Mouse (Mus musculus) MEL (cell line): ENCODE data around the gene Ell. TPM values are rescaled to one million over a fixed set of nuclear protein-coding genes. Genes with fewer than 3 reads are reported as not detected.
A peak's percentile ranks its signal among the peaks of the same experiment; 100 is the strongest.

ENCODE experiments used
- DNase-seq: peaks from one replicate; pipeline ENCODE4 v3.0.0; 2011; ENCODE audit warnings: low read depth, low spot score
- H3K27ac ChIP-seq: 2 replicates; pipeline ENCODE4 v1.5.1; 2012; ENCODE audit warnings: low read depth, mild to moderate bottlenecking, control low read depth, low read length, moderate library complexity; ENCODE audit not compliant: control insufficient read depth
- H3K27me3 ChIP-seq, 2 experiments: fragments of 150-350 bp in 1 of 2; sonication (generic) in 1 of 2; 2 replicates each; pipeline ENCODE4 v1.6.1; 2012; ENCODE audit warnings: low read length in 2 of 2, mild to moderate bottlenecking in 2 of 2, improper control_type of control experiment in 1 of 2, moderate library complexity in 1 of 2; ENCODE audit not compliant: insufficient read depth in 2 of 2, control insufficient read depth in 1 of 2
- H3K36me3 ChIP-seq, 2 experiments: 2 replicates each; pipeline ENCODE4 v1.6.1; 2012 to 2014; ENCODE audit warnings: low read length in 2 of 2, improper control_type of control experiment in 1 of 2, inconsistent platforms in 1 of 2, mild to moderate bottlenecking in 1 of 2; ENCODE audit not compliant: insufficient read depth in 2 of 2, control insufficient read depth in 1 of 2
- H3K4me1 ChIP-seq, 2 experiments: fragments of 150-350 bp in 1 of 2; sonication (generic) in 1 of 2; 2 replicates each; pipeline ENCODE4 v1.6.1; 2012; ENCODE audit warnings: low read length in 2 of 2, improper control_type of control experiment in 1 of 2, mild to moderate bottlenecking in 1 of 2; ENCODE audit not compliant: insufficient read depth in 2 of 2, control insufficient read depth in 1 of 2
- H3K4me3 ChIP-seq, 2 experiments: fragments of 150-350 bp in 1 of 2; sonication (generic) in 1 of 2; 2 replicates each; pipeline ENCODE4 v1.5.1; 2012; ENCODE audit warnings: low read depth in 2 of 2, low read length in 2 of 2, mild to moderate bottlenecking in 2 of 2, moderate library complexity in 2 of 2, control low read depth in 1 of 2, improper control_type of control experiment in 1 of 2; ENCODE audit not compliant: control insufficient read depth in 1 of 2, insufficient read depth in 1 of 2
- H3K79me2 ChIP-seq: 2 replicates; pipeline ENCODE4 v1.6.1; 2012; ENCODE audit warnings: mild to moderate bottlenecking, low read length, moderate library complexity; ENCODE audit not compliant: control insufficient read depth, poor library complexity, insufficient read depth
- H3K9ac ChIP-seq: 2 replicates; pipeline ENCODE4 v1.6.1; 2012; ENCODE audit warnings: low read depth, mild to moderate bottlenecking, control low read depth, low read length, moderate library complexity; ENCODE audit not compliant: control insufficient read depth, poor library complexity, severe bottlenecking
- H3K9me3 ChIP-seq: fragments of 150-350 bp; sonication (generic); replicated peaks from 2 replicates; pipeline ENCODE4 v1.6.1; 2012; ENCODE audit warnings: mild to moderate bottlenecking, low read length, improper control_type of control experiment, moderate library complexity; ENCODE audit not compliant: insufficient read depth
- CHD2 ChIP-seq: IDR thresholded peaks from 2 replicates; pipeline ENCODE4 v1.6.1; 2011; ENCODE audit warnings: low read length, improper control_type of control experiment
- CTCF ChIP-seq, 3 experiments: IDR thresholded peaks in 2 of 3; conservative IDR thresholded peaks in 1 of 3; 2 replicates each; pipeline ENCODE4 v1.5.1; 2011 to 2012; ENCODE audit warnings: low read length in 3 of 3, low read depth in 2 of 3, mild to moderate bottlenecking in 2 of 3, improper control_type of control experiment in 1 of 3, inconsistent platforms in 1 of 3, mixed read lengths in 1 of 3, moderate library complexity in 1 of 3; ENCODE audit not compliant: control insufficient read depth in 1 of 3, insufficient read depth in 1 of 3, poor library complexity in 1 of 3, severe bottlenecking in 1 of 3
- EP300 ChIP-seq, 2 experiments: IDR thresholded peaks; 2 replicates each; pipeline ENCODE4 v1.6.1; 2011; ENCODE audit warnings: improper control_type of control experiment in 2 of 2, low read length in 2 of 2, low read depth in 1 of 2, mild to moderate bottlenecking in 1 of 2
- ETS1 ChIP-seq: IDR thresholded peaks from 2 replicates; pipeline ENCODE4 v1.6.1; 2012; ENCODE audit warnings: low read depth, mild to moderate bottlenecking, inconsistent platforms, low read length, improper control_type of control experiment, moderate library complexity
- GATA1 ChIP-seq: IDR thresholded peaks from 2 replicates; pipeline ENCODE4 v1.6.1; 2011; ENCODE audit warnings: low read depth, low read length, improper control_type of control experiment
- HCFC1 ChIP-seq: IDR thresholded peaks from 2 replicates; pipeline ENCODE4 v1.6.1; 2012; ENCODE audit warnings: low read depth, mild to moderate bottlenecking, inconsistent platforms, low read length, improper control_type of control experiment, moderate library complexity
- JUND ChIP-seq: IDR thresholded peaks from 2 replicates; pipeline ENCODE4 v1.6.1; 2011; ENCODE audit warnings: low read depth, mild to moderate bottlenecking, improper control_type of control experiment, low read length
- KAT2A ChIP-seq: conservative IDR thresholded peaks from 2 replicates; pipeline ENCODE4 v1.6.1; 2012; ENCODE audit warnings: low read depth, low read length, improper control_type of control experiment, inconsistent platforms
- MAZ ChIP-seq: IDR thresholded peaks from 2 replicates; pipeline ENCODE4 v1.6.1; 2012; ENCODE audit warnings: low read depth, mild to moderate bottlenecking, inconsistent platforms, low read length, improper control_type of control experiment
- MEF2A ChIP-seq: IDR thresholded peaks from 2 replicates; pipeline ENCODE4 v1.6.1; 2014; ENCODE audit warnings: low read depth, mild to moderate bottlenecking, inconsistent platforms, low read length, improper control_type of control experiment; ENCODE audit not compliant: poor library complexity, insufficient replicate concordance, severe bottlenecking; ENCODE audit errors: extremely low read depth
- MYB ChIP-seq: IDR thresholded peaks from 2 replicates; pipeline ENCODE4 v1.6.1; 2011; ENCODE audit warnings: mild to moderate bottlenecking, low read depth, low read length, improper control_type of control experiment
- MYC ChIP-seq: IDR thresholded peaks from 2 replicates; pipeline ENCODE4 v1.6.1; 2011; ENCODE audit warnings: low read depth, mild to moderate bottlenecking, low read length, improper control_type of control experiment, moderate library complexity
- NELFE ChIP-seq: IDR thresholded peaks from 2 replicates; pipeline ENCODE4 v1.6.1; 2011; ENCODE audit warnings: low read depth, low read length, improper control_type of control experiment
- POLR2A ChIP-seq, 2 experiments: IDR thresholded peaks; 2 replicates each; pipeline ENCODE4 v1.6.1; 2011 to 2012; ENCODE audit warnings: low read length in 2 of 2, mild to moderate bottlenecking in 2 of 2, control low read depth in 1 of 2, improper control_type of control experiment in 1 of 2, low read depth in 1 of 2, moderate library complexity in 1 of 2; ENCODE audit not compliant: control insufficient read depth in 1 of 2, insufficient read depth in 1 of 2, poor library complexity in 1 of 2
- POLR2AphosphoS2 ChIP-seq: IDR thresholded peaks from 2 replicates; pipeline ENCODE4 v1.6.1; 2011; ENCODE audit warnings: low read length, improper control_type of control experiment
- RAD21 ChIP-seq: IDR thresholded peaks from 2 replicates; pipeline ENCODE4 v1.6.1; 2011; ENCODE audit warnings: mild to moderate bottlenecking, low read depth, low read length, improper control_type of control experiment
- SIN3A ChIP-seq: IDR thresholded peaks from 2 replicates; pipeline ENCODE4 v1.6.1; 2012; ENCODE audit warnings: low read length, improper control_type of control experiment, inconsistent platforms
- SMC3 ChIP-seq: IDR thresholded peaks from 2 replicates; pipeline ENCODE4 v1.6.1; 2011; ENCODE audit warnings: low read depth, low read length, improper control_type of control experiment
- TAL1 ChIP-seq: IDR thresholded peaks from 2 replicates; pipeline ENCODE4 v1.6.1; 2012; ENCODE audit warnings: mild to moderate bottlenecking, inconsistent platforms, low read length, moderate library complexity, mixed read lengths
- TBP ChIP-seq: IDR thresholded peaks from 2 replicates; pipeline ENCODE4 v1.8.0; 2011; ENCODE audit warnings: low read depth, low read length, improper control_type of control experiment
- UBTF ChIP-seq: IDR thresholded peaks from 2 replicates; pipeline ENCODE4 v1.6.1; 2012; ENCODE audit warnings: low read depth, mild to moderate bottlenecking, inconsistent platforms, low read length, improper control_type of control experiment, moderate library complexity, borderline replicate concordance; ENCODE audit not compliant: insufficient read depth
- USF1 ChIP-seq: IDR thresholded peaks from 2 replicates; pipeline ENCODE4 v1.6.1; 2014; ENCODE audit warnings: low read depth, mild to moderate bottlenecking, inconsistent platforms, low read length, improper control_type of control experiment, moderate library complexity
- ZC3H11A ChIP-seq: IDR thresholded peaks from 2 replicates; pipeline ENCODE4 v1.6.1; 2012; ENCODE audit warnings: low read depth, mild to moderate bottlenecking, inconsistent platforms, low read length, improper control_type of control experiment
- ZKSCAN1 ChIP-seq: IDR thresholded peaks from 2 replicates; pipeline ENCODE4 v1.6.1; 2012; ENCODE audit warnings: low read depth, mild to moderate bottlenecking, inconsistent platforms, low read length, improper control_type of control experiment, moderate library complexity
- ZMIZ1 ChIP-seq: IDR thresholded peaks from 2 replicates; pipeline ENCODE4 v1.6.1; 2012; ENCODE audit warnings: low read depth, mild to moderate bottlenecking, inconsistent platforms, low read length, improper control_type of control experiment, moderate library complexity
- ZNF384 ChIP-seq: IDR thresholded peaks from 2 replicates; pipeline ENCODE4 v1.6.1; 2012; ENCODE audit warnings: low read depth, mild to moderate bottlenecking, inconsistent platforms, low read length, improper control_type of control experiment
- polyA plus RNA-seq, 2 experiments: library from polyadenylated mRNA; stranded (reverse) in 1 of 2; unstranded in 1 of 2; fragments of >175 nt in 1 of 2; fragments of >200 nt in 1 of 2; gene quantifications; 2 replicates each; pipeline versions ENCODE4 v1.2.1 to v1.2.4; 2012; ENCODE audit warnings: low replicate concordance in 2 of 2, low read depth in 1 of 2; ENCODE audit not compliant: insufficient read length in 2 of 2, insufficient read depth in 1 of 2, missing spikeins in 1 of 2
- total RNA-seq: library from RNA; depleted of rRNA; stranded (reverse); fragments of 300-350 nt; gene quantifications from 2 replicates; pipeline ENCODE4 v1.2.3, GENCODE M21; 2012

Gene Ell
- total and polyA plus RNA-seq, 3 experiments: 12.4 to 25.9 TPM; not detected in 1

- TF ChIP-seq CHD2: no peak
- TF ChIP-seq RAD21: no peak
- TF ChIP-seq UBTF: no peak
- no peak for TF ChIP-seq POLR2AphosphoS2
- TF ChIP-seq ZMIZ1: no peak
- TF ChIP-seq GATA1: no peak
- no peak for TF ChIP-seq ZNF384
- no peak for TF ChIP-seq HCFC1
- no peak for TF ChIP-seq MYC
- TF ChIP-seq MAZ: no peak
- no peak for TF ChIP-seq JUND
- no peak for TF ChIP-seq ETS1
- TF ChIP-seq MEF2A: no peak
- no peak for TF ChIP-seq POLR2A (IDR thresholded peaks at IDR 0.05; ENCODE audit: control insufficient read depth in 1 of 2, insufficient read depth in 1 of 2, low read depth in 1 of 2, low read length in 2 of 2, poor library complexity in 1 of 2)
- no peak for TF ChIP-seq USF1
- H3K36me3 ChIP-seq: no peaks in the 10 kb centered on the region; a peak in 1 of 4 replicates
Observed at GRCm38 (mm10) chr8:70541081-70541480, 1.8 kb downstream of the Ell start.

GRCm38 (mm10) chr8:70544200-70544687 is 5.0 kb downstream of the Ell start:
- H3K4me3 ChIP-seq: no peak overlapping the region
- no peak overlapping the region for H3K9ac ChIP-seq

More at GRCm38 (mm10) chr8:70541081-70541480, 1.8 kb downstream of the Ell start:
- H3K4me1 ChIP-seq: peaks cover 0 to 12% of the 10 kb centered on the region in 2 experiments; a peak in 1 of 4 replicates
- peak overlapping the region; percentile 82; the same call in 1 of the 2 replicates for H3K9ac ChIP-seq
- H3K4me3 ChIP-seq: peak overlapping the region; percentile 81 to 88; a peak in 2 of 4 replicates
- peak; percentile 37 for DNase-seq
- no peak overlapping the region for H3K27ac ChIP-seq
- no peaks in the 10 kb centered on the region for H3K9me3 ChIP-seq
- H3K79me2 ChIP-seq: peaks cover 56% of the 10 kb centered on the region
- H3K27me3 ChIP-seq: no peaks in the 10 kb centered on the region

More at GRCm38 (mm10) chr8:70544200-70544687, 5.0 kb downstream of the Ell start:
- no peaks in the 10 kb centered on the region for H3K27me3 ChIP-seq
- peaks cover 78% of the 10 kb centered on the region for H3K79me2 ChIP-seq
- H3K4me1 ChIP-seq: peaks cover 0 to 10% of the 10 kb centered on the region in 2 experiments; a peak in 1 of 4 replicates
- no peak overlapping the region for H3K27ac ChIP-seq
- H3K9me3 ChIP-seq: no peaks in the 10 kb centered on the region
- no peaks in the 10 kb centered on the region; a peak in 1 of 4 replicates for H3K36me3 ChIP-seq
- peak; percentile 56 for DNase-seq
- TF ChIP-seq MYB: no peak
- TF ChIP-seq CHD2: no peak
- TF ChIP-seq ZC3H11A: 0 out of 2 replicates have a peak, but pooled peaks have one; percentile 4
- no peak for TF ChIP-seq JUND
- no peak for TF ChIP-seq ZKSCAN1
- no peak for TF ChIP-seq NELFE
- no peak for TF ChIP-seq GATA1
- TF ChIP-seq TBP: no peak
- no peak for TF ChIP-seq TAL1
- TF ChIP-seq KAT2A: no peak
- no peak for TF ChIP-seq EP300 (IDR thresholded peaks at IDR 0.05; ENCODE audit: low read depth in 1 of 2, low read length in 2 of 2)
- TF ChIP-seq RAD21: peak; percentile 47
- TF ChIP-seq SIN3A: 0 out of 2 replicates have a peak, but pooled peaks have one; percentile 18
- TF ChIP-seq HCFC1: no peak
- no peak for TF ChIP-seq POLR2AphosphoS2
- peak; percentile 46 for TF ChIP-seq SMC3
- TF ChIP-seq MYC: no peak
- TF ChIP-seq ZNF384: peak; percentile 74
- TF ChIP-seq UBTF: no peak
- TF ChIP-seq ZMIZ1: no peak
- no peak for TF ChIP-seq MAZ
- TF ChIP-seq CTCF (IDR thresholded peaks at IDR 0.05 in 2 of 3, conservative IDR thresholded peaks at IDR 0.05 in 1 of 3; ENCODE audit: control insufficient read depth in 1 of 3, insufficient read depth in 1 of 3, low read depth in 2 of 3, low read length in 3 of 3, poor library complexity in 1 of 3, severe bottlenecking in 1 of 3): peak; percentile 48 to 62 (median 51); a peak in 5 of 6 replicates
- TF ChIP-seq, all 39 proteins: peak for 6
